Mouse (Mus musculus) embryonic facial prominence, embryonic 15.5 days (tissue): ENCODE results near the gene Sult4a1. TPM values are rescaled to one million over a fixed set of nuclear protein-coding genes. Genes with fewer than 3 reads are reported as not detected.

ENCODE experiments used
- ATAC-seq: fragments of 200-750 bp; cut with Nextera tagmentation; 2 replicates; pipeline ENCODE4 v1.8.0; 2017; ENCODE audit warnings: low read depth, moderate TSS enrichment; ENCODE audit not compliant: insufficient number of reproducible peaks, low FRiP score, low TSS enrichment
- H3K27ac ChIP-seq: fragments of 300-500 bp; sonication (generic); replicated peaks from 2 replicates; pipeline ENCODE4 v1.5.1; 2015; ENCODE audit warnings: mild to moderate bottlenecking, inconsistent platforms
- H3K27me3 ChIP-seq: fragments of 300-500 bp; sonication (generic); 2 replicates; pipeline ENCODE4 v1.6.1; 2015; ENCODE audit warnings: inconsistent platforms
- H3K36me3 ChIP-seq: fragments of 300-500 bp; sonication (generic); 2 replicates; pipeline ENCODE4 v1.6.1; 2015; ENCODE audit warnings: mild to moderate bottlenecking, inconsistent platforms
- H3K4me1 ChIP-seq: fragments of 300-500 bp; sonication (generic); 2 replicates; pipeline ENCODE4 v1.6.1; 2015; ENCODE audit warnings: inconsistent platforms
- H3K4me2 ChIP-seq: fragments of 300-500 bp; sonication (generic); replicated peaks from 2 replicates; pipeline ENCODE4 v1.6.1; 2015; ENCODE audit warnings: mild to moderate bottlenecking, inconsistent platforms
- H3K4me3 ChIP-seq: fragments of 300-500 bp; sonication (generic); replicated peaks from 2 replicates; pipeline ENCODE4 v1.5.1; 2015; ENCODE audit warnings: mild to moderate bottlenecking, inconsistent platforms
- H3K9ac ChIP-seq: fragments of 300-500 bp; sonication (generic); 2 replicates; pipeline ENCODE4 v1.6.1; 2015; ENCODE audit warnings: inconsistent platforms
- H3K9me3 ChIP-seq: fragments of 300-500 bp; sonication (generic); replicated peaks from 2 replicates; pipeline ENCODE4 v1.6.1; 2016; ENCODE audit warnings: inconsistent platforms
- WGBS: fragments of 180-500 bp; shearing (Covaris S2); methylation state at CpG from one replicate; pipeline ENCODE4 v1.1.7; 2015; 5-methylcytosine and 5-hydroxymethylcytosine counted together
- polyA plus RNA-seq: library from polyadenylated mRNA; unstranded; fragments of >200 nt; fragmentation: Nextera tagmentation; extraction: Ambion mirVana; gene quantifications from 2 replicates; pipeline ENCODE4 v1.2.1, GENCODE M21; 2015

Gene Sult4a1
- polyA plus RNA-seq, 1 experiment from 2014 or later = 8.7 TPM

DNA sequence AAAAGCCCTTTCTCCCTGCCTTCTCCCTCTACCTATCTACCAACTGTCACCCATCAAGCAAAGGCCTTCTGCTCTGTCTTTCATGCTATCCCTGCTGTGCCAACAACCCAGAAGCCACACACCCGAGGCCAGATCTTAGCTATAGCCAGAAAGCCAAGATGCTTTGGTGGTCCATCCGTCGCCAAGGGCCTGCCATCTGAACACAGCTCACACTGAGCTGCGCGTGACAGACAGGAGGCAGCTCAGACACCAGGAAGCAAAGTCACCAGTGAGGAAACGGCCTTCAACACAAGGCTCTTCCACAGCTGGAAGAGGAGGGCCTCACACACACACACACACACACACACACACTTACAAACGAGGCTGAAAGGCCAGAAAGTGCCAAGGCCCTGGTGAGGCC, 10.6 kb downstream of the Sult4a1 start:
- Histone ChIP-seq H3K27me3 (no peaks in the 10 kb centered on the region), H3K4me2 (no peak overlapping the region), H3K4me1 (no peaks in the 10 kb centered on the region), H3K9me3 (no peaks in the 10 kb centered on the region), H3K27ac (no peak overlapping the region), H3K36me3 (no peaks in the 10 kb centered on the region), H3K4me3 (no peak overlapping the region), H3K9ac (no peak overlapping the region)
- no peak for ATAC-seq
- 63% methylated on average over 7 of the region's 7 CpGs for WGBS

DNA sequence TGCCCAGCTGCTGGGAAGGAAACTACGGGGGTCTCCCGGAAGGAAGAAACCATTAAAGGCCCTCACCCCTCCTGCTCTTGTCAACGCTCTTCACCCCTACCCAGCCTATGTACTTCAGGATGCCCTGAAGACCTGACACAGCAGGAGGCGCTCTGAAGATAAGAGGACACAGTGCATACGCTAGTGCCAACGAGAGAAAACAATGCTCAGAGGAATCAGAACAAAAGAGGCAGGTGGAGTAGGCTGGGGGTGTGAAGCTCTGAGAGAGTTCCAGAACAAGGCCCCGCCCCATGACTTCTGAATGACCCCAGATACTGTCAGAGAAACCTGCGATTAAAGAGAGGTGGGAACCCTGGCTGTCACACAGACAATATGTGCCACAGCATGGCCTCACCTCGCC, 18.8 kb downstream of the Sult4a1 start:
- Histone ChIP-seq H3K4me3 (no peak overlapping the region), H3K36me3 (no peaks in the 10 kb centered on the region), H3K4me1 (no peaks in the 10 kb centered on the region), H3K27me3 (no peaks in the 10 kb centered on the region), H3K9ac (no peak overlapping the region), H3K9me3 (no peaks in the 10 kb centered on the region), H3K4me2 (no peak overlapping the region), H3K27ac (no peak overlapping the region)
- 50% methylated on average over 9 of the region's 9 CpGs for WGBS
- no peak for ATAC-seq

DNA sequence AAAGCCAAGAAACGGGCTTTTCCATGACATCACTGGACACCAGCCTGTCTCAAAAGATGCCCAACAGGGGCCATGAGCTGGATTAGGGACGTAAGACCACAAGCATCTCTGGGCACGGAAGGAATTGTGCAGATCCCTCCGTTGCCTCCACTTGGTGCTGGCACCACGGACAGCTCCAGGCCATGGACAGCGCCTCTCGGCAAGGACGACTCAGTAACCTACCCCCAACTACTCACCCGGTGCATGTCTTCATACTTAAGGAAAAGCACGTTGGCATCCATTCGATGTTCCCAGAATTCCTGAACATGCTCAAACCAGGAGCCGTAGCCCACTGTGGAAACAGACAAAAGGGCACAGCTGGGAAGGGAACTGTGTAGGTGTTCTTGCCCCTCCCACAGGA, 19.2 kb downstream of the Sult4a1 start:
- no peaks in the 10 kb centered on the region for H3K9me3 ChIP-seq
- no peaks in the 10 kb centered on the region for H3K27me3 ChIP-seq
- H3K4me1 ChIP-seq = no peaks in the 10 kb centered on the region
- H3K36me3 ChIP-seq = no peaks in the 10 kb centered on the region
- no peak overlapping the region for H3K27ac ChIP-seq
- no peak overlapping the region for H3K9ac ChIP-seq
- no peak overlapping the region for H3K4me3 ChIP-seq
- ATAC-seq = no peak
- WGBS = 24% methylated on average over 12 of the region's 12 CpGs
- H3K4me2 ChIP-seq = no peak overlapping the region

DNA sequence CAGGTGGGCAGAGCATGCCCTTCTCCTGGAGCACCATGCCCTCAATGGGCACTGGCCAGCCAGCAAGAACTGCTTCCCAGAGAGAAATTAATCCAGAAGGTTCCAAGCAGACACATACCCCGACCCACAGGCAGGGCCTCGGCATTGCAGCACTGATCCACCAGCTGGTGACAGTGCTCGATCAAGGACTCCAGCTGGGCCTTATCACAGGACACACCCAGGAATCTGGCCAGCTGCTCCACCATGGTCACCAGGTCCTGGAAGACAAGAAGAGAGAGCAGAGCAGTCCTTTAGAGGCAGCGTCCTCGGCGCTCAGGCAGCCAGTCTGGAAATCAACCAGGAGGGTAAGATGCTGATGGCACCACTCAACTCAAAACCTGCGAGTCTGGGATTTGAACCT, 25.5 kb downstream of the Sult4a1 start:
- Histone ChIP-seq H3K4me3 (no peak overlapping the region), H3K9ac (no peak overlapping the region), H3K4me2 (no peak overlapping the region), H3K27me3 (peaks cover 7% of the 10 kb centered on the region; the same call in 1 of the 2 replicates), H3K4me1 (no peaks in the 10 kb centered on the region), H3K27ac (no peak overlapping the region), H3K36me3 (no peaks in the 10 kb centered on the region), H3K9me3 (no peaks in the 10 kb centered on the region)
- WGBS = 77% methylated on average over 7 of the region's 7 CpGs
- ATAC-seq = no peak

DNA sequence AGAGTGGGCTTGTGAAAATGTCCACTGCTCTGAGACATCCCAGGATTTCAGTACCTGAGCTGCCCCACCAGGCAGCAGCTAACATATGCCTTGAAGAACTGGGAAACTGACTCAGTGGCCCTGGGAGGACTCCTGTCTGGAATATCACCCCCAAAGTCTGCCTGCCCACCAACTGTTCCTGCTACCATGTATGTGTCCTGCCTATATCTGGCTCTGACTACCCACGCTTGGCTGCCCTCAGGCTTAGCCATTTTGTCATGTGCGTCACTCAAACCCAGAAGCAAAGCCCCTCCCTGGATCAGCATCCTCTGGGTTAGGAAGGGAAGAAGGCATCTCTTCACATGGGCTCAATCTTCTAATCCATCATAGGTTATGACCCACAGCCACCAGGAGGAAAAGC, 26.0 kb downstream of the Sult4a1 start:
- Histone ChIP-seq H3K9me3 (no peaks in the 10 kb centered on the region), H3K4me3 (no peak overlapping the region), H3K36me3 (no peaks in the 10 kb centered on the region), H3K4me1 (peaks cover 4% of the 10 kb centered on the region; the same call in 1 of the 2 replicates), H3K27ac (no peak overlapping the region), H3K4me2 (no peak overlapping the region), H3K9ac (no peak overlapping the region), H3K27me3 (peaks cover 12% of the 10 kb centered on the region; the same call in 1 of the 2 replicates)
- ATAC-seq = no peak
- WGBS = 75% methylated on average over 2 of the region's 2 CpGs

DNA sequence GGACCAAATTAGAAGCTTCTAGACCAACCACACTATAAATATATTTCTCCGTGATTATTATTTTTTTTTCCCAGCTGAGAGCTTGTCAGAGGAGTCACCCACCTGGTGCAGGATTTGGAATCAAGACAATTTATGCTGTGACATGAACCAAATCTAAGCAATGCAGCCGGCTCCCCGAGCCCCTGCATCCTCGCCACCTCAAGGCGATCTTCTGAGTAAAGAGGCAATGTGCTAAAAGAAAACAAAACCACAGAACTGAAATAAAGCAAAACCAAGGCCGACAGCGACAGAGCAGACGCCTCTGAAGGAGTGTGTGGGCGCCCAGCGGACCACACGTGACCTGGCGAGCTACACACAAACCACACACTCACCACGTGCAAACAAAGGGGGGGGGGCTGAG, 26.9 kb downstream of the Sult4a1 start:
- no peak overlapping the region for H3K9ac ChIP-seq
- H3K27ac ChIP-seq = no peak overlapping the region
- H3K4me2 ChIP-seq = no peak overlapping the region
- no peaks in the 10 kb centered on the region for H3K36me3 ChIP-seq
- peaks cover 5% of the 10 kb centered on the region; the same call in 1 of the 2 replicates for H3K4me1 ChIP-seq
- ATAC-seq = no peak
- peaks cover 17% of the 10 kb centered on the region for H3K27me3 ChIP-seq
- H3K9me3 ChIP-seq = no peaks in the 10 kb centered on the region
- WGBS = 73% methylated on average over 13 of the region's 13 CpGs
- no peak overlapping the region for H3K4me3 ChIP-seq

DNA sequence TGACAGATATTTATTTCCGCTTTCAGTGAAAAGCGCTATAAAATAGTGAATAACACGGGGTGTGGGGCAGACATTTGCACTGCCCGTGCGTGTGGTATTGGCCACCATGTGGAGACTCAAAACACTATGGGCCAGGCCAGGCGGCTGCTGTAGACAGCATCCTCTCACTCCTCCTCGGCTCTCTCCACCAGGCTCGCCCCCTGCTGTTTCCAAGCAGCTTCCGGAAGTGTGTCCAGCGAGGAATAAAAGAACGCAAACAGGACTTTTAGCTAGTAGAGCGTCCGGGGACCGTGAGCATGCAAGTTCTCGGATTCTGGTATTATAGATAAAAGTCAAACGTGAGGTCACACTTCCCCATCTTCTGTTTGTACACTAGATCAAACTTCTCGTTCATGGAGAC, 28.4 kb downstream of the Sult4a1 start:
- Histone ChIP-seq H3K27me3 (peaks cover 29% of the 10 kb centered on the region), H3K27ac (no peak overlapping the region), H3K9me3 (no peaks in the 10 kb centered on the region), H3K36me3 (no peaks in the 10 kb centered on the region), H3K9ac (no peak overlapping the region), H3K4me2 (no peak overlapping the region), H3K4me3 (no peak overlapping the region), H3K4me1 (peaks cover 5% of the 10 kb centered on the region; the same call in 1 of the 2 replicates)
- no peak for ATAC-seq
- WGBS = 56% methylated on average over 17 of the region's 17 CpGs

DNA sequence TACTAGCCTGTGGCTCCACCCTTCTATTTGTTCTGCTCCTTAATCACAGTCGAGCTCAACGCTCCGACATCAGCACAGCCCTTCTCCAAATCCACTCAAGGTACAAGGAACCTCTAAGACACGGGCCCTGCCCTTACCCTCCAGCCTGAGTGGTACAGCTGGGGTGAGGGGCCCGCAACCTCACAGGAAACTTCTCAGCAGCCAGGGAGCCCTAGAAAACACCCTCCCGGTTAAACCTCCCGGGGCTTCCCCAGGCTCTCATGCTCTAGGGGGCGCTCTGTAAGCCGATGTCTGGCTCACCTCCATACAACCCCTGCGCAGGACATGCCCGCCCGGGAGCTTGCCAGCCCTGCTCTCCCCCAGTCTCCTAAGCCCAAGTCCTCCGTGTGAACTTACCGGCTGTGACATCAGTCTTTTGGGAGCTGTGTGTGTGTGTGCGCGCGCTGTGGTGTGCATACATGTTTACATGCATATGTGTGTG, 30.8 kb downstream of the Sult4a1 start:
- 15% methylated on average over 17 of the region's 17 CpGs for WGBS
- H3K27ac ChIP-seq = no peak overlapping the region
- no peaks in the 10 kb centered on the region for H3K9me3 ChIP-seq
- no peak for ATAC-seq
- H3K4me2 ChIP-seq = peak overlapping the region; percentile 15; the same call in 1 of the 2 replicates
- no peaks in the 10 kb centered on the region for H3K36me3 ChIP-seq
- peaks cover 5% of the 10 kb centered on the region; the same call in 1 of the 2 replicates for H3K4me1 ChIP-seq
- H3K4me3 ChIP-seq = no peak overlapping the region
- peaks cover 44% of the 10 kb centered on the region for H3K27me3 ChIP-seq
- H3K9ac ChIP-seq = no peak overlapping the region

DNA sequence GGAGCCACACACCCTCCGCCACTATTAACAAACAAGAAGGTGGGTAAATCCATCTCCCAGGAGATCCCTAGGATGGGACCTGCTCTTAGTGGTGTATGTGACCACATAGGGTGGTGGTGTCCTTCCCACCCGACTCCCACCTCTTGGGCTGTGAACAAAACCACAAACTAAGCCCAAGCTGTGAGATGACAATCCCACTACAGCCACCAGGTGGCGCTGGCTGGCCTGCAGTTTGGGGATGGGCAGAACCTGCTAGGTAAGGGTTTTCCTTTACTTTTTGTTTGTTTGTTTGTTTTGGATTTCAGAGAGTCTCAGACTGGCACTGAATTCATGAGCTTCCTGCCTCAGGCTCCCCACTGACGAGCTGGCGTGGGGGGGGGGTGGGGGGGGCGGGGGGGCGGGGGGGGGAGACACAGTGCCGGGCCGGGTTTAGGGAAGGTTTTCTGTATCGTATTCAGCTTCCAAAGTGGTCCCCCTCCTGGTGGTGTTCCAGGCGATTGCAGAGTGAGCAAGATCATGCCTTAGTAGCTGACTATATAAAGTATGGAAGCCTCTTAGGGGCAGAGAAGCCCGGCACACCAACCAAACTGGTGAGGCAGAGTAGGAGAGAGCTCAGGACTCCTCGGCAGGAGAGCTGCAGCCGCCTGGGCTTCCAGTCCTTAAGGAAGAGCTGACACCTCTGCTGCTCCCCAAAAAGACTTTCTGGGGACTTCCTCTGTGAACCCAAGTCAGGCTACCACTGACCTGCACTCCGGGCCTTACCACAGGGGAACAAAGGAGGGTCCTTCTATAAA, 31.4 kb downstream of the Sult4a1 start:
- no peaks in the 10 kb centered on the region for H3K9me3 ChIP-seq
- H3K4me2 ChIP-seq = peak overlapping the region; percentile 15; the same call in 1 of the 2 replicates
- no peaks in the 10 kb centered on the region for H3K36me3 ChIP-seq
- H3K9ac ChIP-seq = no peak overlapping the region
- no peak overlapping the region for H3K4me3 ChIP-seq
- H3K27ac ChIP-seq = no peak overlapping the region
- WGBS = 8% methylated on average over 12 of the region's 15 CpGs
- peaks cover 48% of the 10 kb centered on the region for H3K27me3 ChIP-seq
- no peak for ATAC-seq
- H3K4me1 ChIP-seq = peaks cover 5% of the 10 kb centered on the region; the same call in 1 of the 2 replicates

DNA sequence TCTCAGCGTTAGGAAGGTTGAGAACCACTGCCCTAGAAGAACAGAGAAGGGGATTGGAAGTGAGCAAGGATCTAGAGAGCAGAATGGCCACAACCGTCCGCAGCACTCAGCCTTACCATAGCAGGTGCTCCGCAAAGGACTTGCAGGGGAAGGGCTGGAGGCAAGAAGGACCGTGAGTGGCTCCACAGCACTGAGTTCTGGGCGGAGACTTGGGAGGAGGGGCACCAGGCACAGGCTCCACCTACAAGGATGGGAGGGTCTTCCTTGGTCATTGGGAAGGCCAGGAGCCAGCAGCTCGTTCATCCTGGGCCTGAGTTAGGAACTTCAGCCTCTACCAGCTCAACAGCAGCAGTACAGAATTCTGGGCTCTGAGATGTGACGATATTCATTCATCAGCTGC, 32.5 kb downstream of the Sult4a1 start:
- no peak for ATAC-seq
- Histone ChIP-seq H3K4me2 (no peak overlapping the region), H3K36me3 (no peaks in the 10 kb centered on the region), H3K4me3 (no peak overlapping the region), H3K9ac (no peak overlapping the region), H3K4me1 (peaks cover 5% of the 10 kb centered on the region; the same call in 1 of the 2 replicates), H3K27ac (no peak overlapping the region), H3K27me3 (peaks cover 56% of the 10 kb centered on the region), H3K9me3 (no peaks in the 10 kb centered on the region)
- WGBS = 25% methylated on average over 8 of the region's 8 CpGs

DNA sequence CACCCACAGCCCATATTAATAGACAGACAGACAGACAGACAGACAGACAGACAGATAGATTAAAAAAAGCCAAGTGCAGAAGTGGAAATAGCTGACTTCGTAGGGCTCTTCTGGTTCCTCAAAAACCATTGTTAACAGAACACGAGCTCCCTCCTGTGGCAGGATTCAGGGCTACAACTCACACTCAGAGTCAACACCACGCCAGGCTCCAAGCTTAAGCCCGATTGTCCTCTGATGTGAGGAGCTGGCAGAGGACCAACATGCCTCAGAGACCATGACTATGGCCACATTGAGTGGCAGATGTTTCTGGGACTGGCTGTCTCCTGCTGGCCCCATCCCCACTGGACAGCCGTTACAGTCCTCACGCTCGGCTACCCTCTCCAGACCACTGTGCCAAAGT, 33.3 kb downstream of the Sult4a1 start:
- Histone ChIP-seq H3K9me3 (no peaks in the 10 kb centered on the region), H3K36me3 (no peaks in the 10 kb centered on the region), H3K4me3 (no peak overlapping the region), H3K9ac (no peak overlapping the region), H3K4me1 (peaks cover 5% of the 10 kb centered on the region; the same call in 1 of the 2 replicates), H3K27me3 (peaks cover 59% of the 10 kb centered on the region), H3K27ac (no peak overlapping the region), H3K4me2 (no peak overlapping the region)
- ATAC-seq = no peak
- WGBS = 22% methylated on average over 7 of the region's 7 CpGs
